Mouse (Mus musculus) T-cell, adult 2 months (primary cell): ENCODE data around the gene Ssh1.

Experiments
- DNase-seq: peaks from one replicate; pipeline ENCODE4 v3.0.0; 2022; ENCODE audit warnings: low spot score

The Ssh1 gene

GRCm38 (mm10) chr5:113889912-113890311 lies 103.8 kb downstream of the Ssh1 start:
- DNase-seq: no peak

GRCm38 (mm10) chr5:113889181-113889906 lies 104.3 kb downstream of the Ssh1 start:
- no peak for DNase-seq

- DNase-seq: no peak
Observed at GRCm38 (mm10) chr5:113888186-113888795, 105.4 kb downstream of the Ssh1 start.

- no peak for DNase-seq
Observed at GRCm38 (mm10) chr5:113887132-113887531, 106.6 kb downstream of the Ssh1 start.
